Mouse (Mus musculus): ENCODE measurements around the gene 4930404N11Rik.

Gene 4930404N11Rik

GRCm38 (mm10) chr10:81401521-81402226 lies 36.1 kb upstream of the 4930404N11Rik start:
- no peak for DNase-seq (ENCODE audit: low spot score in 2 of 2)

- no peak for DNase-seq (ENCODE audit: low spot score in 2 of 2)
Measured at GRCm38 (mm10) chr10:81401205-81401520, 35.5 kb upstream of the 4930404N11Rik start.

GRCm38 (mm10) chr10:81400371-81401204 lies 35.0 kb upstream of the 4930404N11Rik start:
- no peak for DNase-seq (ENCODE audit: low spot score in 2 of 2)

- DNase-seq (ENCODE audit: low spot score in 2 of 2): no peak
Measured at GRCm38 (mm10) chr10:81399798-81400308, 34.2 kb upstream of the 4930404N11Rik start.

GRCm38 (mm10) chr10:81399296-81399695 lies 33.7 kb upstream of the 4930404N11Rik start:
- DNase-seq (ENCODE audit: low spot score in 2 of 2): no peak

- DNase-seq (ENCODE audit: low spot score in 2 of 2): no peak
Measured at GRCm38 (mm10) chr10:81396749-81397148, 31.1 kb upstream of the 4930404N11Rik start.

GRCm38 (mm10) chr10:81395865-81396264 lies 30.2 kb upstream of the 4930404N11Rik start:
- no peak for DNase-seq (ENCODE audit: low spot score in 2 of 2)

GRCm38 (mm10) chr10:81395127-81395526 lies 29.5 kb upstream of the 4930404N11Rik start:
- peak; percentile 48 to 75 for DNase-seq (ENCODE audit: low spot score in 2 of 2)

GRCm38 (mm10) chr10:81393456-81394063 lies 27.9 kb upstream of the 4930404N11Rik start:
- DNase-seq (ENCODE audit: low spot score in 2 of 2): peak in 1 of 2 experiments; percentile 54

GRCm38 (mm10) chr10:81392781-81393185 lies 27.2 kb upstream of the 4930404N11Rik start, which contains the start of gene Smim24:
Gene Smim24 (plus strand): TSS chr10:81393051.
- no peak for DNase-seq (ENCODE audit: low spot score in 2 of 2)

GRCm38 (mm10) chr10:81392270-81392669 lies 26.7 kb upstream of the 4930404N11Rik start:
- no peak for DNase-seq (ENCODE audit: low spot score in 2 of 2)

- DNase-seq (ENCODE audit: low spot score in 2 of 2): no peak
Measured at GRCm38 (mm10) chr10:81390678-81390965, 25.0 kb upstream of the 4930404N11Rik start.

- peak; percentile 48 to 75 for DNase-seq (ENCODE audit: low spot score in 2 of 2)
Measured at GRCm38 (mm10) chr10:81389801-81390677, 24.4 kb upstream of the 4930404N11Rik start.

GRCm38 (mm10) chr10:81389373-81389772 lies 23.8 kb upstream of the 4930404N11Rik start:
- no peak for DNase-seq (ENCODE audit: low spot score in 2 of 2)

- DNase-seq (ENCODE audit: low spot score in 2 of 2): no peak
Measured at GRCm38 (mm10) chr10:81388505-81389055, 23.0 kb upstream of the 4930404N11Rik start, which contains the start of gene Gm48552. Gene Gm48552 (plus strand): TSS chr10:81389005.

- no peak for DNase-seq (ENCODE audit: low spot score in 2 of 2)
Measured at GRCm38 (mm10) chr10:81387716-81388115, 22.1 kb upstream of the 4930404N11Rik start.

GRCm38 (mm10) chr10:81385603-81386306 lies 20.1 kb upstream of the 4930404N11Rik start:
- DNase-seq (ENCODE audit: low spot score in 2 of 2): no peak

GRCm38 (mm10) chr10:81384605-81384982 lies 19.0 kb upstream of the 4930404N11Rik start:
- no peak for DNase-seq (ENCODE audit: low spot score in 2 of 2)

- DNase-seq (ENCODE audit: low spot score in 2 of 2): peak; percentile 95 to 99
Measured at GRCm38 (mm10) chr10:81383802-81384604, 18.4 kb upstream of the 4930404N11Rik start, which contains the start of the genes Dohh and Gm48551. Gene Dohh (plus strand): TSS chr10:81384428. Gene Gm48551 (plus strand): TSS chr10:81384466.

Measured in thymus, postnatal 10 days (tissue).